Mouse (Mus musculus): ENCODE measurements around the gene Ppp1r14c. TPM values are rescaled to one million over a fixed set of nuclear protein-coding genes. Genes with fewer than 3 reads are reported as not detected.

Ppp1r14c gene
- total and polyA plus RNA-seq, 3 experiments, result not detected

GRCm38 (mm10) chr10:3402284-3402683 is 36.4 kb downstream of the Ppp1r14c start:
- no peak overlapping the region for H3K4me3 ChIP-seq (replicated peaks in 1 of 3; ENCODE audit: low read depth in 2 of 3, low read length in 2 of 3, poor library complexity in 1 of 3)
- H3K27ac ChIP-seq (ENCODE audit: insufficient read depth, low read depth), result no peak overlapping the region
- H3K4me1 ChIP-seq (ENCODE audit: control insufficient read depth in 1 of 2, insufficient read depth in 2 of 2), result peaks cover 0 to 8% of the 10 kb centered on the region in 2 experiments; a peak in 2 of 4 replicates
- dilution Hi-C loops (cut with MboI; ENCODE audit: extremely low pct_ligation_motif_present, extremely low pct_unique_long_range_greater_than_20kb, low sequenced_read_pairs), result no loop called here
- no peaks in the 10 kb centered on the region for H3K79me2 ChIP-seq (replicated peaks; ENCODE audit: control insufficient read depth, extremely low read depth, insufficient read depth, poor library complexity, severe bottlenecking)
- no peak for TF ChIP-seq ZMIZ1 (IDR thresholded peaks at IDR 0.05; ENCODE audit: low read depth, low read length)
- TF ChIP-seq EP300 (IDR thresholded peaks at IDR 0.05; ENCODE audit: low read length), result no peak
- no peak for TF ChIP-seq RAD21 (IDR thresholded peaks at IDR 0.05; ENCODE audit: low read depth, low read length)
- no peak for TF ChIP-seq ZC3H11A (IDR thresholded peaks at IDR 0.05; ENCODE audit: low read depth, low read length)
- TF ChIP-seq MAFK (IDR thresholded peaks at IDR 0.05; ENCODE audit: insufficient replicate concordance, low read length), result no peak
- TF ChIP-seq USF1 (IDR thresholded peaks at IDR 0.05; ENCODE audit: low read depth, low read length), result no peak
- TF ChIP-seq JUND (conservative IDR thresholded peaks at IDR 0.05; ENCODE audit: low read depth, low read length), result no peak
- no peak for TF ChIP-seq BHLHE40 (IDR thresholded peaks at IDR 0.05; ENCODE audit: low read depth, low read length)
- TF ChIP-seq ETS1 (conservative IDR thresholded peaks at IDR 0.05; ENCODE audit: low read depth, low read length), result no peak
- TF ChIP-seq MEF2A (IDR thresholded peaks at IDR 0.05; ENCODE audit: borderline replicate concordance, low read depth, low read length), result no peak
- no peak for TF ChIP-seq NRF1 (IDR thresholded peaks at IDR 0.05; ENCODE audit: low read depth, low read length)
- TF ChIP-seq KAT2A (IDR thresholded peaks at IDR 0.05; ENCODE audit: insufficient replicate concordance, low read length), result no peak
- no peak for TF ChIP-seq ZKSCAN1 (IDR thresholded peaks at IDR 0.05; ENCODE audit: borderline replicate concordance, low read depth, low read length)
- no peak for DNase-seq (ENCODE audit: extremely low read depth)
- H3K9me3 ChIP-seq (replicated peaks; ENCODE audit: low read length), result no peaks in the 10 kb centered on the region
- H3K4me2 ChIP-seq (ENCODE audit: insufficient read depth, low read depth, poor library complexity, severe bottlenecking), result no peak overlapping the region
- H3K27me3 ChIP-seq (replicated peaks), result no peaks in the 10 kb centered on the region
- no peak overlapping the region for H3K9ac ChIP-seq (ENCODE audit: insufficient read depth, low read depth)
- in situ Hi-C loops (cut with MboI; ENCODE audit: low pct_ligation_motif_present, low pct_unique_long_range_greater_than_20kb, low sequenced_read_pairs), result no loop called here
- no peaks in the 10 kb centered on the region for H3K36me3 ChIP-seq (replicated peaks in 1 of 2; ENCODE audit: control insufficient read depth in 1 of 2, insufficient read depth in 1 of 2, low read length in 1 of 2)

- Histone ChIP-seq H3K27ac (ENCODE audit: insufficient read depth, low read depth) (no peak overlapping the region), H3K4me3 (replicated peaks in 1 of 3; ENCODE audit: low read depth in 2 of 3, low read length in 2 of 3, poor library complexity in 1 of 3) (no peak overlapping the region), H3K9ac (ENCODE audit: insufficient read depth, low read depth) (no peak overlapping the region), H3K4me2 (ENCODE audit: insufficient read depth, low read depth, poor library complexity, severe bottlenecking) (no peak overlapping the region), H3K36me3 (replicated peaks in 1 of 2; ENCODE audit: control insufficient read depth in 1 of 2, insufficient read depth in 1 of 2, low read length in 1 of 2) (no peaks in the 10 kb centered on the region), H3K9me3 (replicated peaks; ENCODE audit: low read length) (no peaks in the 10 kb centered on the region), H3K79me2 (replicated peaks; ENCODE audit: control insufficient read depth, extremely low read depth, insufficient read depth, poor library complexity, severe bottlenecking) (no peaks in the 10 kb centered on the region), H3K27me3 (replicated peaks) (no peaks in the 10 kb centered on the region), H3K4me1 (ENCODE audit: control insufficient read depth in 1 of 2, insufficient read depth in 2 of 2) (peaks cover 0 to 19% of the 10 kb centered on the region in 2 experiments; a peak in 2 of 4 replicates)
- in situ Hi-C loops (cut with MboI; ENCODE audit: low pct_ligation_motif_present, low pct_unique_long_range_greater_than_20kb, low sequenced_read_pairs), result no loop called here
- TF ChIP-seq JUND (conservative IDR thresholded peaks at IDR 0.05; ENCODE audit: low read depth, low read length), result no peak
- TF ChIP-seq JUN (IDR thresholded peaks at IDR 0.05; ENCODE audit: insufficient read depth, low read depth, low read length), result no peak
- no peak for TF ChIP-seq MYC (IDR thresholded peaks at IDR 0.05; ENCODE audit: low read depth, low read length)
- no peak for TF ChIP-seq ZKSCAN1 (IDR thresholded peaks at IDR 0.05; ENCODE audit: borderline replicate concordance, low read depth, low read length)
- no peak for TF ChIP-seq MAFK (IDR thresholded peaks at IDR 0.05; ENCODE audit: insufficient replicate concordance, low read length)
- TF ChIP-seq TBP (conservative IDR thresholded peaks at IDR 0.05; ENCODE audit: low read depth, low read length), result no peak
- no peak for TF ChIP-seq CHD1 (IDR thresholded peaks at IDR 0.05; ENCODE audit: low read depth, low read length)
- TF ChIP-seq NRF1 (IDR thresholded peaks at IDR 0.05; ENCODE audit: low read depth, low read length), result no peak
- no peak for TF ChIP-seq POLR2AphosphoS2 (IDR thresholded peaks at IDR 0.05; ENCODE audit: low read depth, low read length)
- TF ChIP-seq TCF12 (IDR thresholded peaks at IDR 0.05; ENCODE audit: low read depth, low read length), result no peak
- no peak for TF ChIP-seq HCFC1 (IDR thresholded peaks at IDR 0.05; ENCODE audit: low read depth, low read length)
- TF ChIP-seq GABPA (IDR thresholded peaks at IDR 0.05; ENCODE audit: insufficient replicate concordance, low read depth, low read length), result no peak
- TF ChIP-seq SMC3 (IDR thresholded peaks at IDR 0.05; ENCODE audit: low read depth, low read length), result no peak
- no peak for DNase-seq (ENCODE audit: extremely low read depth)
- dilution Hi-C loops (cut with MboI; ENCODE audit: extremely low pct_ligation_motif_present, extremely low pct_unique_long_range_greater_than_20kb, low sequenced_read_pairs), result no loop called here
Measured at GRCm38 (mm10) chr10:3403416-3404137, 37.7 kb downstream of the Ppp1r14c start.
